Mouse (Mus musculus) E14TG2a.4 (cell line): ENCODE results near the gene Usp37.

Source experiments
- CTCF ChIP-seq: conservative IDR thresholded peaks from 2 replicates; pipeline ENCODE4 v1.5.1; 2014; ENCODE audit warnings: low read length
- POU5F1 ChIP-seq: IDR thresholded peaks from 2 replicates; pipeline ENCODE4 v1.6.1; 2014; ENCODE audit warnings: low read length, borderline replicate concordance

GRCm38 (mm10) chr1:74565834-74566233 lies 21.8 kb upstream of the Usp37 start:
- TF ChIP-seq CTCF: no peak
- TF ChIP-seq POU5F1: no peak
